Mouse (Mus musculus) heart, adult 2 months (tissue): ENCODE measurements around the gene Wdr54.

Experiments
- CTCF ChIP-seq: fragments of 200-600 bp; IDR thresholded peaks from 2 replicates; pipeline ENCODE4 v1.8.1; 2022; ENCODE audit warnings: antibody characterized with exemption, mild to moderate bottlenecking, moderate library complexity
- EP300 ChIP-seq: fragments of 200-500 bp; IDR thresholded peaks from 2 replicates; pipeline ENCODE4 v1.6.1; 2011; ENCODE audit warnings: low read depth, low read length, control low read depth; ENCODE audit not compliant: insufficient read depth
- POLR2A ChIP-seq: fragments of 200-500 bp; IDR thresholded peaks from 2 replicates; pipeline ENCODE4 v1.6.1; 2011; ENCODE audit warnings: mild to moderate bottlenecking, low read depth, low read length, control low read depth; ENCODE audit not compliant: insufficient read depth

- TF ChIP-seq EP300 (no peak), CTCF (no peak), POLR2A (no peak)
Observed at GRCm38 (mm10) chr6:83118825-83119733, 37.1 kb downstream of the Wdr54 start.
